Mouse (Mus musculus) liver, embryonic 14.5 days (tissue): ENCODE measurements around the gene Cyb5d2.

Experiments
- CTCF ChIP-seq: IDR thresholded peaks from 2 replicates; pipeline ENCODE4 v1.5.1; 2016; ENCODE audit warnings: antibody characterized with exemption, low read depth, control low read depth
- EP300 ChIP-seq: IDR thresholded peaks from 2 replicates; pipeline ENCODE4 v1.6.1; 2016; ENCODE audit warnings: antibody characterized with exemption, low read depth

- TF ChIP-seq CTCF (no peak), EP300 (no peak)
Observed at GRCm38 (mm10) chr11:72770324-72770723, 25.6 kb downstream of the Cyb5d2 start.
